Mouse (Mus musculus): ENCODE measurements around the gene Mov10. TPM values are rescaled to one million over a fixed set of nuclear protein-coding genes. Genes with fewer than 3 reads are reported as not detected.
A peak's percentile ranks its signal among the peaks of the same experiment; 100 is the strongest.

The Mov10 gene
- polyA plus RNA-seq, 1 experiment from 2014 or later: 43.9 TPM

GRCm38 (mm10) chr3:104783971-104784500 lies 34.3 kb downstream of the Mov10 start:
- DNase-seq (ENCODE audit: low read depth, low spot score): no peak
- TF ChIP-seq CTCF (IDR thresholded peaks at IDR 0.05): no peak
- ChIA-PET CTCF (interaction anchor here (1.2 kb wide), 1 partner anchor 18 kb away, joined by 3 read pairs; no protein-coding TSS in a partner anchor), POLR2A (no interaction called here)
- in situ Hi-C loops (cut with MboI; ENCODE audit: low pct_unique_long_range_greater_than_20kb): no loop called here
- no peaks in the 10 kb centered on the region for H3K27me3 ChIP-seq
- no peak for ATAC-seq

- ChIA-PET CTCF (no interaction called here), POLR2A (interaction anchor here (1.3 kb wide), 1 partner anchor 36 kb away, joined by 5 read pairs; the partner anchor contains the start of gene Mov10)
- ATAC-seq: no peak
- in situ Hi-C loops (cut with MboI; ENCODE audit: low pct_unique_long_range_greater_than_20kb): no loop called here
- no peak for TF ChIP-seq CTCF (IDR thresholded peaks at IDR 0.05)
- no peaks in the 10 kb centered on the region for H3K27me3 ChIP-seq
- no peak for DNase-seq (ENCODE audit: low read depth, low spot score)
Observed at GRCm38 (mm10) chr3:104782061-104782681, 36.2 kb downstream of the Mov10 start.

- H3K27me3 ChIP-seq: no peaks in the 10 kb centered on the region
- ATAC-seq (peak; percentile 3), DNase-seq (ENCODE audit: low read depth, low spot score) (no peak)
- ChIA-PET POLR2A (interaction anchor here (1.3 kb wide), 1 partner anchor 36 kb away, joined by 5 read pairs; the partner anchor contains the start of gene Mov10), CTCF (interaction anchor here (3.1 kb wide), 1 partner anchor 23 kb away, joined by 10 read pairs; no protein-coding TSS in a partner anchor)
- in situ Hi-C loops (cut with MboI; ENCODE audit: low pct_unique_long_range_greater_than_20kb): no loop called here
- no peak for TF ChIP-seq CTCF (IDR thresholded peaks at IDR 0.05)
Observed at GRCm38 (mm10) chr3:104781471-104781903, 36.9 kb downstream of the Mov10 start, which contains the start of gene Fam19a3. Fam19a3 (minus strand) TSS chr3:104781840.

GRCm38 (mm10) chr3:104780561-104781420 lies 37.6 kb downstream of the Mov10 start, which contains the start of gene Ppm1j:
Ppm1j (plus strand) TSS chr3:104781056.
- POLR2A ChIA-PET: interaction anchor here (1.3 kb wide), 1 partner anchor 37 kb away, joined by 5 read pairs; the partner anchor contains the start of gene Mov10
- no peaks in the 10 kb centered on the region for H3K27me3 ChIP-seq
- ATAC-seq (peak; percentile 66), DNase-seq (ENCODE audit: low read depth, low spot score) (no peak)
- in situ Hi-C loops (cut with MboI; ENCODE audit: low pct_unique_long_range_greater_than_20kb): no loop called here
- TF ChIP-seq CTCF (IDR thresholded peaks at IDR 0.05): no peak
- CTCF ChIA-PET: interaction anchor here (1.2 to 3.1 kb wide), 10 partner anchors 8 to 164 kb away, joined by 3 to 27 read pairs (median 4); no protein-coding TSS in a partner anchor

GRCm38 (mm10) chr3:104779949-104780348 lies 38.4 kb downstream of the Mov10 start:
- ATAC-seq: no peak
- no peak for DNase-seq (ENCODE audit: low read depth, low spot score)
- no peaks in the 10 kb centered on the region for H3K27me3 ChIP-seq
- in situ Hi-C loops (cut with MboI; ENCODE audit: low pct_unique_long_range_greater_than_20kb): loop anchor here (10.0 kb wide), 1 partner anchor 65 kb away; no protein-coding TSS in a partner anchor
- CTCF ChIA-PET: interaction anchor here (0.9 to 3.1 kb wide), 13 partner anchors 9 to 164 kb away, joined by 3 to 27 read pairs (median 4); no protein-coding TSS in a partner anchor
- POLR2A ChIA-PET: interaction anchor here (0.5 to 1.1 kb wide), 3 partner anchors 67 to 325 kb away, joined by 3 to 5 read pairs (median 3); no protein-coding TSS in a partner anchor
- no peak for TF ChIP-seq CTCF (IDR thresholded peaks at IDR 0.05)

GRCm38 (mm10) chr3:104777342-104777741 lies 41.0 kb downstream of the Mov10 start:
- DNase-seq (ENCODE audit: low read depth, low spot score) (no peak), ATAC-seq (no peak)
- no peak for TF ChIP-seq CTCF (IDR thresholded peaks at IDR 0.05)
- ChIA-PET CTCF (interaction anchor here (0.8 to 1.8 kb wide), 7 partner anchors 9 to 65 kb away, joined by 3 to 7 read pairs (median 4); no protein-coding TSS in a partner anchor), POLR2A (no interaction called here)
- H3K27me3 ChIP-seq: no peaks in the 10 kb centered on the region
- in situ Hi-C loops (cut with MboI; ENCODE audit: low pct_unique_long_range_greater_than_20kb): loop anchor here (10.0 kb wide), 1 partner anchor 63 kb away; no protein-coding TSS in a partner anchor

GRCm38 (mm10) chr3:104773301-104773700 lies 45.1 kb downstream of the Mov10 start:
- DNase-seq (ENCODE audit: low read depth, low spot score) (no peak), ATAC-seq (no peak)
- POLR2A ChIA-PET: interaction anchor here (0.9 to 1.1 kb wide), 2 partner anchors 30 to 58 kb away, joined by 3 to 9 read pairs; no protein-coding TSS in a partner anchor
- H3K27me3 ChIP-seq: no peaks in the 10 kb centered on the region
- CTCF ChIA-PET: interaction anchor here (1.1 to 1.4 kb wide), 3 partner anchors 15 to 286 kb away, joined by 3 to 5 read pairs (median 3); no protein-coding TSS in a partner anchor
- in situ Hi-C loops (cut with MboI; ENCODE audit: low pct_unique_long_range_greater_than_20kb): loop anchor here (10.0 kb wide), 1 partner anchor 58 kb away; no protein-coding TSS in a partner anchor
- no peak for TF ChIP-seq CTCF (IDR thresholded peaks at IDR 0.05)

- H3K27me3 ChIP-seq: no peaks in the 10 kb centered on the region
- DNase-seq (ENCODE audit: low read depth, low spot score) (no peak), ATAC-seq (no peak)
- no peak for TF ChIP-seq CTCF (IDR thresholded peaks at IDR 0.05)
- ChIA-PET POLR2A (no interaction called here), CTCF (interaction anchor here (3.6 to 4.9 kb wide), 2 partner anchors 13 to 58 kb away, joined by 19 to 25 read pairs; no protein-coding TSS in a partner anchor)
- in situ Hi-C loops (cut with MboI; ENCODE audit: low pct_unique_long_range_greater_than_20kb): loop anchor here (10.0 kb wide), 1 partner anchor 57 kb away; no protein-coding TSS in a partner anchor
Observed at GRCm38 (mm10) chr3:104771460-104771859, 46.9 kb downstream of the Mov10 start.

- no peak for TF ChIP-seq CTCF (IDR thresholded peaks at IDR 0.05)
- ChIA-PET CTCF (interaction anchor here (3.4 to 4.9 kb wide), 3 partner anchors 9 to 58 kb away, joined by 15 to 25 read pairs (median 19); no protein-coding TSS in a partner anchor), POLR2A (interaction anchor here (0.8 kb wide), 1 partner anchor 54 kb away, joined by 3 read pairs; no protein-coding TSS in a partner anchor)
- DNase-seq (ENCODE audit: low read depth, low spot score): no peak
- no peaks in the 10 kb centered on the region for H3K27me3 ChIP-seq
- in situ Hi-C loops (cut with MboI; ENCODE audit: low pct_unique_long_range_greater_than_20kb): loop anchor here (10.0 kb wide), 1 partner anchor 56 kb away; no protein-coding TSS in a partner anchor
- no peak for ATAC-seq
Observed at GRCm38 (mm10) chr3:104770918-104771317, 47.4 kb downstream of the Mov10 start.

Measured in Patski (cell line).